Mouse (Mus musculus) ES-E14 (cell line): ENCODE data around the gene 9930021J03Rik.

Source experiments
- CHD2 ChIP-seq: IDR thresholded peaks from 2 replicates; pipeline ENCODE4 v1.6.1; 2014; ENCODE audit warnings: mild to moderate bottlenecking, low read depth, low read length, inconsistent platforms
- HCFC1 ChIP-seq: IDR thresholded peaks from 2 replicates; pipeline ENCODE4 v1.6.1; 2012; ENCODE audit warnings: low read length, inconsistent platforms, borderline replicate concordance; ENCODE audit not compliant: insufficient read depth
- ZC3H11A ChIP-seq: IDR thresholded peaks from 2 replicates; pipeline ENCODE4 v1.6.1; 2012; ENCODE audit warnings: low read depth, mild to moderate bottlenecking, inconsistent platforms, low read length, borderline replicate concordance

DNA sequence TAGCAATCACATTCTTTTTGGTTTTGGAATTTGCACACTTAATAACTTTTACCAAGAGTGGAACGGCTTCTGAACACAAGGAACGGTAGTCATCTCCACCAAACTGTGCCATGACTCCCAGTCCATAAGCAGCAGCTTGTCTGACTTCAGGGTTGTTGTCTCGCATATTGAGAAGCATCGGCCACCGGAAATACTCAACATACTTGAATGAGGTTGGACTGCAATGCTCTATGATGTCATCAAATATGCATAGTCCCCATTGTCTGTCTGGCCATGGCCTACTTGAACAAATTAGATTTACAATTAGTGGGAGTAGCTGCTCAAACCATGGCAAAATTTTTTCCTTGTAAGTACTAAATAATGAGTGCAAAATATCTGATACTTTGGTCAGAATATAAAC, 4.2 kb upstream of the 9930021J03Rik start:
- TF ChIP-seq ZC3H11A, result no peak
- no peak for TF ChIP-seq CHD2
- no peak for TF ChIP-seq HCFC1
